Mouse (Mus musculus): ENCODE results near the gene Gga3. TPM values are rescaled to one million over a fixed set of nuclear protein-coding genes. Genes with fewer than 3 reads are reported as not detected.
"Not testable (repeated sequence)": the region's sequence is repeated elsewhere in the genome, so short reads cannot be mapped to it uniquely, and the experiment has no call there.

The Gga3 gene
- 17.9 and 21.0 TPM in 2 replicates for polyA plus RNA-seq (2014; fragmentation: Nextera tagmentation; extraction: Ambion mirVana)

DNA sequence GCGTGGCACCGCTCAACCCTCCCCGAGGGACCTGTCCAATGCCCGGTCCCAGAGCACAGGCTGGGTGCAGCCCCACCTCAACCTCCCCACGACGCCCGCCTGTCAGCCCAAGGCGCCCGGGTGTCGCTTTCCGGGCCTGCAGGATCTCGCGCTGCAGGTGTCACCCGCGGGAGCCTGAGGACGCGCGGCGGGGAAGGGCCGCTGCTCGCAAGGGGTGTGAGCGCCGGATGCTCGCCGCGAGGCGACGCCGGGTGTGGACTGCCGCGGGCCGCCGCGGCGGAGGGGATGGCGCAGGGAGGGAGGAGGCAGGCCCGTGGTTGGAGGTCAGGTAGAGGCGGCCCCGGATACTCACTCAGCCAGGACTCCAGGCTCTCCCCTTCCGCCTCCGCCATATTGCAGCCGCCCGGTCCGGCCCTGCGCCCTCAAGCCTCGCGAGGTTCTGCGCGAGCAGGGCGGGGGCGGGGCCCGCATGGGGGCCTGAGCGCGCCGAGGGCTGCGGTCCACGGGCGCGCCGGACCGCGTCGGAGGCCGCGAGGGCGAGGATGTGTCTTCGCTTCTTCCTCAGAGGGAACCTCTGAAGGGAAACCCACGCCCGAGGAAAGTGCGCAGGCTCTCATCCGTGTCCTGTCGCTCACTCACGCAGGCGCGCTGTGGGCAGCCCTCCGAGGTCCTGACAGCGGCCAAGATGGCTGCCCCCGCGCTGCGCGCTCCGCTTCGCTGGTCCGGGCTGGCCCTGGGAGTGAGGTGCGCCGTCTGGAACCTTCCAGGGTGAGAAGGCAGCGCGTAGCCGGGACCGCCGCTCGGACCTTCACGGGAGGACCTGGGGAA, at the start of gene Gga3, which contains the start of gene Mrps7:
Gene Gga3 (minus strand): TSS at position 576 of the 828 bp plus-strand sequence.
Gene Mrps7 (plus strand): TSS at position 450 of the 828 bp plus-strand sequence.
- peak; percentile 90 for ATAC-seq (replicated peaks; ENCODE audit: insufficient number of reproducible peaks, low FRiP score, low TSS enrichment)
- peak within 1 kb of the TSS; percentile 84 for H3K4me2 ChIP-seq
- peaks cover 32% of the 10 kb centered on the region for H3K4me1 ChIP-seq (ENCODE audit: control insufficient read depth, insufficient read depth, low read length)
- H3K27ac ChIP-seq (ENCODE audit: low read depth, low read length), result peak within 1 kb of the TSS; percentile 88
- H3K36me3 ChIP-seq (ENCODE audit: control insufficient read depth, insufficient read depth, low read length), result peaks cover 29% of the 10 kb centered on the region
- under 1% methylated on average over 89 of the region's 93 CpGs for WGBS (ENCODE audit: insufficient replicate concordance)
- H3K27me3 ChIP-seq (ENCODE audit: control insufficient read depth, insufficient read depth, low read length), result no peaks in the 10 kb centered on the region
- peak within 1 kb of the TSS; percentile 89 for H3K9ac ChIP-seq (ENCODE audit: low read depth, low read length)
- no peaks in the 10 kb centered on the region for H3K9me3 ChIP-seq (replicated peaks; ENCODE audit: control insufficient read depth, low read length)
- peak within 1 kb of the TSS; percentile 91 for H3K4me3 ChIP-seq (ENCODE audit: low read depth, low read length)

DNA sequence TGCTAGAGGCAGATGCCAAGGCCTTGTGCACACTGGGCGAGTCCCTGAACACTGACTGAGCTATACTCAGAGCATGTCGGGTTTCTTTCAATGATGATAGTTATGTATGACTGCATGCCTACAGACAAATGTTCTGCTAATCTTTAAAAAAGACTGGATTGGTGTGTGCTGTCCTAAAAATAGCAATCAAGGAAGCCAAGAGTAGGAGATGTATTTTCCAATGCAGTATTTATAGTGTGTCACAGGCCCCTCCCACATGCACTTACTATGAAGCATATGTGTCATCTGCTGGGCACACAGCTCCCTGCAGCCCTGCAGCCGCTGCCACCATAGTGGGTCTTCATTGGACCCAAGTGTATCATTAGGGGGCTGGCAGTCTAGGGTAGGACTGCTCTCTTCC, 49.3 kb upstream of the Gga3 start:
- Histone ChIP-seq H3K4me1 (ENCODE audit: control insufficient read depth, insufficient read depth, low read length) (peaks cover 10% of the 10 kb centered on the region), H3K9ac (ENCODE audit: low read depth, low read length) (no peak overlapping the region), H3K27ac (ENCODE audit: low read depth, low read length) (peak overlapping the region; percentile 31; the same call in 1 of the 2 replicates), H3K4me3 (ENCODE audit: low read depth, low read length) (no peak overlapping the region), H3K4me2 (no peak overlapping the region), H3K27me3 (ENCODE audit: control insufficient read depth, insufficient read depth, low read length) (no peaks in the 10 kb centered on the region), H3K36me3 (ENCODE audit: control insufficient read depth, insufficient read depth, low read length) (peaks cover 8% of the 10 kb centered on the region; the same call in 1 of the 2 replicates), H3K9me3 (replicated peaks; ENCODE audit: control insufficient read depth, low read length) (no peaks in the 10 kb centered on the region)
- ATAC-seq (replicated peaks; ENCODE audit: insufficient number of reproducible peaks, low FRiP score, low TSS enrichment), result no peak; the same call in 1 of the 2 replicates
- 63% methylated on average over 3 of the region's 3 CpGs for WGBS (ENCODE audit: insufficient replicate concordance)

DNA sequence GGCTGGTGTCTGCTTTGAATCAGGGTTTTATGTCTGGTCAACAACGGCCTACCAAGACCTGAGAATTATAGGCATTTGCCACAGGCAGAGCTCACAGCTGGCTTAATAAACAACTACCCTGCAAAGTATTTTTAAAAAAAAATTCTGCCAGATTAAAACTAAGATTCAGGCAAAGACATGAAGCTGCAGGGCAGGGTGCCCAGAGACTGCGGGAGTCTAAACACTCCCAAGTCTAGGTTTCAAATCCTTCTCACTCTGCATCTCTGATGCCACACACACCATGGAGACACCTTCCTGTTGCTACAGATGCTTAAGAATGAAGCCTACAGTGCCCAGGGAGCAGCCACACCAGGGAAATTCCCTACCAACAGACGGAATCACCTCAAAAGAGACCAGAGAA, 47.8 kb upstream of the Gga3 start:
- no peak for ATAC-seq (replicated peaks; ENCODE audit: insufficient number of reproducible peaks, low FRiP score, low TSS enrichment)
- 89% methylated on average over 3 of the region's 3 CpGs for WGBS (ENCODE audit: insufficient replicate concordance)
- Histone ChIP-seq H3K27ac (ENCODE audit: low read depth, low read length) (no peak overlapping the region), H3K4me3 (ENCODE audit: low read depth, low read length) (no peak overlapping the region), H3K4me1 (ENCODE audit: control insufficient read depth, insufficient read depth, low read length) (peaks cover 10% of the 10 kb centered on the region), H3K27me3 (ENCODE audit: control insufficient read depth, insufficient read depth, low read length) (no peaks in the 10 kb centered on the region), H3K4me2 (no peak overlapping the region), H3K9ac (ENCODE audit: low read depth, low read length) (no peak overlapping the region), H3K36me3 (ENCODE audit: control insufficient read depth, insufficient read depth, low read length) (peaks cover 10% of the 10 kb centered on the region), H3K9me3 (replicated peaks; ENCODE audit: control insufficient read depth, low read length) (no peaks in the 10 kb centered on the region)

DNA sequence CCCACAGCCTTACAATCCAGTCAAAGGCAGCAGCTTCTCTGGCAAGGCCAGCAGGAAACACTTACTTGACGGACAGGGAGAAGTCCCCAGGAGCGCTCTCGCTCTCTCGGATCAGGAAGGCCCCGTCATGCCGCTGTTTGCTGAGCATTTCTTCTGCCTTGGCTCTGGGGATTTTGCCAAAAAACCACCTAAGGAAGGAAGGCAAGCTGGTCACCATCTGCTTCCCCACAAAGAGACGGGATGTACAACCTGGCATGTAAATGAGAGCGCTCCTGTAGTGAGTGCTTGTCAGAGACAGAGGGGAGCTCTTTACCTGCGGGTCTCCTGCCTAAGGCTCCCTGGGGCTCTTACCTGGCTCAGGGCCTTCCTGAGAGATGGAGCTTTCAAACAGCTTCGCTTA, 45.9 kb upstream of the Gga3 start:
- peaks cover 7% of the 10 kb centered on the region for H3K36me3 ChIP-seq (ENCODE audit: control insufficient read depth, insufficient read depth, low read length)
- WGBS (ENCODE audit: insufficient replicate concordance), result 62% methylated on average over 10 of the region's 10 CpGs
- no peaks in the 10 kb centered on the region for H3K27me3 ChIP-seq (ENCODE audit: control insufficient read depth, insufficient read depth, low read length)
- no peak overlapping the region for H3K4me3 ChIP-seq (ENCODE audit: low read depth, low read length)
- ATAC-seq (replicated peaks; ENCODE audit: insufficient number of reproducible peaks, low FRiP score, low TSS enrichment), result no peak
- no peak overlapping the region for H3K4me2 ChIP-seq
- peak overlapping the region; percentile 8; the same call in 1 of the 2 replicates for H3K9ac ChIP-seq (ENCODE audit: low read depth, low read length)
- peaks cover 10% of the 10 kb centered on the region for H3K4me1 ChIP-seq (ENCODE audit: control insufficient read depth, insufficient read depth, low read length)
- no peaks in the 10 kb centered on the region for H3K9me3 ChIP-seq (replicated peaks; ENCODE audit: control insufficient read depth, low read length)
- peak overlapping the region; percentile 41 for H3K27ac ChIP-seq (ENCODE audit: low read depth, low read length)

DNA sequence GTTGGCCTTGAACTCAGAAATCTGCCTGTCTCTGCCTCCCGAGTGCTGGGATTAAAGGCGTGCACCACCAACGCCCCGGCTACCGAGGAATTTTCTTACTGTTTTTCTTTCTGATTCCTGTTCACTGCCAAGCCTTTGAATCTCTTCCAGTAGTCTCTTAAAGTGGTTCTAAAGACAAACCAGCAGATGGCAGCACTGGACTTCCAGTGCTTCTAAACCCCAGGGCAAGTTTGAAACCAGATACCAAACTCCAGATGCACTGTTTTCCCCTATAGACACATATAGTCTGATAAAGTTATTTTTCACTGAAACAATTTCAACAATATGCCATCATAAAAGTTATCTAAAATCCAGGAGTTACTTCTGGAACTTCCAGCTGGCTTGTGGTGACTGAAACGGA, 43.6 kb upstream of the Gga3 start:
- H3K36me3 ChIP-seq (ENCODE audit: control insufficient read depth, insufficient read depth, low read length), result peaks cover 9% of the 10 kb centered on the region
- whole genome bisulfite sequencing (ENCODE audit: insufficient replicate concordance), result 56% methylated on average over 6 of the region's 6 CpGs

DNA sequence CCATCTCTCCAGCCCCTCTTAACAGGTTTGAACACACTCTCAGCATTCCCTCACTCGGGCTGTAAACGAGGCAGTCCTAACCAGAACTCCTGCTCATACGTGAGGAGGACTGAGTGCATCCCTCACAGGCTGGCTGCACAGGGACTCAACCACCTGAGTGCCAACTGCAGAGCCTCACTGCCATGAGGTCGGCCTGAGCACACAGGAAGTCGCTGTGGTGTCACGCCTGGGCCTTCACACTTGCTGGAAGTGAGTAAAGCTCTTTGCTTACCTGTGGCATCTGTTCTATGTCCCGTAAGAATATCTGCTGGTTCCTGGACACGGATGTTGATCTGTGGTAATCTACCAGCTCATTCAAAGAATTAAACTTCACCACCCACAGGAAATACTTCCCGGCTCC, 42.6 kb upstream of the Gga3 start:
- H3K27me3 ChIP-seq (ENCODE audit: control insufficient read depth, insufficient read depth, low read length), result no peaks in the 10 kb centered on the region
- peaks cover 9% of the 10 kb centered on the region for H3K36me3 ChIP-seq (ENCODE audit: control insufficient read depth, insufficient read depth, low read length)
- H3K4me2 ChIP-seq, result no peak overlapping the region
- H3K9me3 ChIP-seq (replicated peaks; ENCODE audit: control insufficient read depth, low read length), result no peaks in the 10 kb centered on the region
- H3K4me3 ChIP-seq (ENCODE audit: low read depth, low read length), result no peak overlapping the region
- no peak for ATAC-seq (replicated peaks; ENCODE audit: insufficient number of reproducible peaks, low FRiP score, low TSS enrichment)
- WGBS (ENCODE audit: insufficient replicate concordance), result 94% methylated on average over 9 of the region's 9 CpGs
- no peak overlapping the region for H3K9ac ChIP-seq (ENCODE audit: low read depth, low read length)
- no peak overlapping the region for H3K27ac ChIP-seq (ENCODE audit: low read depth, low read length)
- peaks cover 5% of the 10 kb centered on the region; the same call in 1 of the 2 replicates for H3K4me1 ChIP-seq (ENCODE audit: control insufficient read depth, insufficient read depth, low read length)

More for the DNA sequence above, 43.6 kb upstream of the Gga3 start:
- Histone ChIP-seq H3K4me3 (ENCODE audit: low read depth, low read length) (no peak overlapping the region), H3K4me2 (no peak overlapping the region), H3K9me3 (replicated peaks; ENCODE audit: control insufficient read depth, low read length) (no peaks in the 10 kb centered on the region), H3K9ac (ENCODE audit: low read depth, low read length) (no peak overlapping the region), H3K27me3 (ENCODE audit: control insufficient read depth, insufficient read depth, low read length) (no peaks in the 10 kb centered on the region), H3K27ac (ENCODE audit: low read depth, low read length) (no peak overlapping the region), H3K4me1 (ENCODE audit: control insufficient read depth, insufficient read depth, low read length) (peaks cover 5% of the 10 kb centered on the region; the same call in 1 of the 2 replicates)
- no peak for ATAC-seq (replicated peaks; ENCODE audit: insufficient number of reproducible peaks, low FRiP score, low TSS enrichment)

DNA sequence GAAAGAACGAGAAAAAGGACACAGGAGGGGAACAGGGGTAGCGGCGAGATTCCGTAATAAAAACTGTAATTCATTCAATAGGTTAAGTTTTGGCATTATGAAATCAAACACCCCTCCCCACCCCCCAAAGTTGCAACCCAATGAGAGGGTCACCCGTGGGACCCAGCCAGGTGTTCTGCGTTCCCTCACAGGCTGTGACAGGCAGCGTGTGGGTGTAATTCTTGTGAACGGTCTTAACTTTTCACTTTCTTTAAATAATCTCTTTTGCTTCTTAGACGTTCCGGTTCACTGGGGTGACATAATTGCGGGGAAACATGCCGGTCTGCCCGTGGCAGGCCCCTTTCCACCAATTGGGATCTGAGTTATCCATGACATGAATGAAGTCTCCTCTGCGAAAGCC, 41.6 kb upstream of the Gga3 start:
- H3K9me3 ChIP-seq (replicated peaks; ENCODE audit: control insufficient read depth, low read length); H3K9ac ChIP-seq (ENCODE audit: low read depth, low read length); H3K4me1 ChIP-seq (ENCODE audit: control insufficient read depth, insufficient read depth, low read length); ATAC-seq (replicated peaks; ENCODE audit: insufficient number of reproducible peaks, low FRiP score, low TSS enrichment); H3K4me2 ChIP-seq; H3K4me3 ChIP-seq (ENCODE audit: low read depth, low read length); H3K36me3 ChIP-seq (ENCODE audit: control insufficient read depth, insufficient read depth, low read length); H3K27ac ChIP-seq (ENCODE audit: low read depth, low read length); H3K27me3 ChIP-seq (ENCODE audit: control insufficient read depth, insufficient read depth, low read length): not testable (repeated sequence)
- 81% methylated on average over 14 of the region's 14 CpGs for WGBS (ENCODE audit: insufficient replicate concordance)

DNA sequence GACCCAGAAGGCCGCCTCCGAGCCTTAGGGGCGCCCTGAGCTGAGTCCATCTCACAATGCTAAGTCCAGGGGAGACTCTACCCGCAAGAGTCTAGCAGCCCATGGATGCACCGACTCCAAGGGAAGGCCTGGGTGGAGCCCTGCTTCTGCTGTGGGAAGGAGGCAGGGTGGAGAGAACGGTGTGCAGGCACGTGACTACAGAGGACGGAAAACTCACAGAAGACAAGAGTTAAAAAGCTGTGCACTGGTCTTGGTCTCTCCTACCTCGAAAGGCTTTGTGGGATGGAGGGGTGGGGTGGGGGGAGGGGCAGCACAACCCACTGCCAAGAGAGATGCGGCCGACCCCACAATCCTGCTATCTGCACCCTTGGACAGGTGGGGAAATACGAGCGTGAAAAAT, 40.5 kb upstream of the Gga3 start:
- Histone ChIP-seq H3K4me2 (no peak overlapping the region), H3K27ac (ENCODE audit: low read depth, low read length) (no peak overlapping the region), H3K9me3 (replicated peaks; ENCODE audit: control insufficient read depth, low read length) (no peaks in the 10 kb centered on the region), H3K4me1 (ENCODE audit: control insufficient read depth, insufficient read depth, low read length) (peaks cover under 1% of the 10 kb centered on the region; the same call in 1 of the 2 replicates), H3K27me3 (ENCODE audit: control insufficient read depth, insufficient read depth, low read length) (no peaks in the 10 kb centered on the region), H3K9ac (ENCODE audit: low read depth, low read length) (no peak overlapping the region), H3K4me3 (ENCODE audit: low read depth, low read length) (no peak overlapping the region), H3K36me3 (ENCODE audit: control insufficient read depth, insufficient read depth, low read length) (peaks cover 9% of the 10 kb centered on the region)
- WGBS (ENCODE audit: insufficient replicate concordance), result 91% methylated on average over 13 of the region's 13 CpGs
- no peak for ATAC-seq (replicated peaks; ENCODE audit: insufficient number of reproducible peaks, low FRiP score, low TSS enrichment)
